Mouse (Mus musculus) CD4-positive, CD25-positive, alpha-beta regulatory T cell, adult 2 months (primary cell): ENCODE results near the gene Gpbp1.

ENCODE experiments used
- DNase-seq: peaks from one replicate; pipeline ENCODE4 v3.0.0-alpha.2; 2012; ENCODE audit warnings: low read depth, low spot score

Gene Gpbp1

GRCm38 (mm10) chr13:111489802-111490723 lies at the start of gene Gpbp1:
Gene Gpbp1 (minus strand): TSS chr13:111490111.
- peak; percentile 100 for DNase-seq

GRCm38 (mm10) chr13:111537718-111538117 lies 47.8 kb upstream of the Gpbp1 start:
- DNase-seq = no peak

DNA sequence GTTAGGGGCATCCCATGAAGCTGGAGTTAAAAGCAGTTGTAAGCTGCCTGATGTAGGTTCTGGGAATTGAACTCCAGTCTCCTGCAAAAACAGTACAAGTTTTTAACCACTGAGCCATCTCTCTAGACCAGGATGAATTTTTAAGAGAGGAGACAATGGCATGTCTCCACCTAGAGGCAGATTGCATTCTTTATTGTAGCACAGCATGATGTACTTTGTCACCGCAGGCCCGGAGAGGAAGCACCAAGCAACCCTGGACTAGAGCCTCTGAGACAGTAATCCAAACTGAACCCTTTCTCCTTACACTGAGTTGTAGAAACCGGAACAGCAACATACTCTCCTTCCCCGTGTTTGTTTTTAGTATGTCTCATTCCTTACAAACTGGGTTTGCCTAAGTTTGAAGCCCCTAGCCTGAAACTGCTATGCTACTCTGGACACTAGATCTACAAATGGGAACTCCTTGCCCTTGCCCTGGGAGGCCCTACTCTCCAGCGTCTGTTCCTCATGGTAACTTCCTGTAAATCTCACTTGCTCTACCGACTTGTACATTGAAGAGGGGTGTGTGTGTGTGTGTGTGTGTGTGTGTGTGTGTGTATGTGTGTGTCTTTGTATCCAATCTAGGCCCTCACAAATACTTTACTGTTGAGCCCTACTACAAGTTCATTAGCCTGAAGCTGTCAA lies 46.4 kb upstream of the Gpbp1 start:
- peak; percentile 13 for DNase-seq

- peak; percentile 9 for DNase-seq
Observed at GRCm38 (mm10) chr13:111534131-111534530, 44.2 kb upstream of the Gpbp1 start.

DNA sequence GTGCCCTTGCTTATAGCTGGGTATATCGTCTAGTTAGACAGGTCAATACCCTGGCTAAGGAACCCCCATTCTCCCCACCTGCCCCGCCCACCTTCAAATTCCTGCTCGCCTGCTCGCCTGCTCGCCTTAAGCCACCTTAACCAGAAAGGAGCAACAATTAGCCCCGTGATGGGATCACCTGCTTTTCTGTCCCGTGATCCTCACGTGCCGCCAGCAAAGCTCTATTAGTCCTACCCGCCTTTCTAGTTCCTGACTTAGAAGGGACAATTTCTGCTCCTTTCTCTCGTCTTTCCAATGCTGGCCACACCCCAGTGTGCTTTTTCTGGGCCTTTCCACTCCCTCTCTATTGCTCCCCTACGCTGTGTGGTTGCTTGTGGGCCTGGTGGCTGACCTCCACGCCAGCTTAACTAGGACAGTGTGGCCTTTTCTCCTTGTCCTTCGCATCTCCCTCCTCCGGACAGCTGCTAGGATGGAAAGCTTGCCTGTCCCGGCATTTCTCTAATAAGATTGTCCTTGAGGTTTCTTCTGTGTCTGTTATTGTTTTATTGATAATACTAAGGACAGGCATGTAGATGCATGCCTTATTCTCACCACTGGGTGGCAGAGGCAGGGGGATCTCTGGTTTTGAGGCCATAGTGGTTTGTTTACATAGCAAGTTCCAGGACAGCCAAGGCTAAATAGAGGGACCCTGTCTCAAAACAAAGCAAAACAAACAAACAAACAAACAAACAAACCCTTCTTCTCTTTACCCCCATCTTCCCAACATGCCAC lies 42.5 kb upstream of the Gpbp1 start:
- peak; percentile 55 for DNase-seq

GRCm38 (mm10) chr13:111531701-111532100 lies 41.8 kb upstream of the Gpbp1 start:
- DNase-seq = no peak

- DNase-seq = no peak
Observed at GRCm38 (mm10) chr13:111524277-111524676, 34.4 kb upstream of the Gpbp1 start.

GRCm38 (mm10) chr13:111522336-111522735 lies 32.4 kb upstream of the Gpbp1 start:
- no peak for DNase-seq

DNA sequence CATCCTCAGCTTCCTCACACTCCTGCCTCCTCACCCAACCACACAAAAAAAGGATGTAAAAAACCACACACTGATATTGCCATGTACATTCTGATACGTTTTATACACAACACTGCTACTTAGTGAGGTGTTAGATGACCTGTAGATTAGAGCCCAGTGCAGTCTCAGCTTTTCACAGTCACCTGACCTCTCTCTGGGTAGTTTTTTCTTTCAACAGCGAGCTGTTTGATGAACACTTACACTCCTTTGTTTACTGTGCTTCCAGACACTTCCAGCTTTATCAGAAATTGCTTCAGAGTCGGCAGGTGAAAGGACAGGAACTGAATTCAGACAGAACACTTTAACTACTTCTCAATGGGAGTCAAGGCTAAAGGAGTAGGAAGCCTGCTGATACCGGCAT lies 30.5 kb upstream of the Gpbp1 start:
- no peak for DNase-seq

- DNase-seq = no peak
Observed at GRCm38 (mm10) chr13:111518332-111518731, 28.4 kb upstream of the Gpbp1 start.

- DNase-seq = no peak
Observed at GRCm38 (mm10) chr13:111516385-111517150, 26.7 kb upstream of the Gpbp1 start.

DNA sequence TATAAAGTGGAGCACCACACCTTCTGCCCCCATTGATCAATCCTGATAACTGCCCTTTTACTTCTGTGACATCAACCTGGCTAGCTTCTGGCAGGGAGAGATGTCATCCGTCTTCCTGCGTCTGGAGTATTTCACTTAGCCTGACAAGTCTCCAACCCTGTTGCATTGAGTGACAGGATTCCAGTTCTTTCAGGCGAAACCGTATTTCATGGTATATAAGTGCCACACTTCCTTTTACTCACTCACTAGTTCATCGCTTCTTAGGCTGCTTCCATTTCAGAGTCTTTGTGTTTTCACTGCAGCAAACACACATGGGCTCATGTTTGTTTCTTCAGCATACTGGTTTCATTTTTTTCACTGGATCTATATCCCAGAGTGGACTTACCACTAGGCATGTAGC lies 19.5 kb upstream of the Gpbp1 start:
- DNase-seq = no peak

GRCm38 (mm10) chr13:111508645-111509044 lies 18.7 kb upstream of the Gpbp1 start:
- DNase-seq = no peak

- DNase-seq = no peak
Observed at GRCm38 (mm10) chr13:111494330-111495029, 4.6 kb upstream of the Gpbp1 start.

GRCm38 (mm10) chr13:111491046-111491756 lies 1.3 kb upstream of the Gpbp1 start:
- DNase-seq = peak; percentile 29

DNA sequence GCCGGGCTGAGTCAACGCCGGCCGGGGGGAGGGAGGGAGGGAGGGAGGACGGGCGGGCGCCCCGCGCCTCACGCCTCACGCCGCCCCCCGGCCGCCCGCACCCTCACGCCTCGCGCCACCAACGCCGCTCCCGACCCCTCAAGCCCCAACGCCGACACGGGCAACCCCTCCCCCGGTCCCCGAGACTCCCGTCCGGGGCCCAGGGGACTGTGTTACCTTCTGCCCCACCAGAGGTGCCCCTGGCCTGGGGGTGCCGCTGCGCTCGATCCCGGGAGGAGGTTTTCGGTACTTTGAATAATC lies 459 bp downstream of the Gpbp1 start:
- DNase-seq = no peak

DNA sequence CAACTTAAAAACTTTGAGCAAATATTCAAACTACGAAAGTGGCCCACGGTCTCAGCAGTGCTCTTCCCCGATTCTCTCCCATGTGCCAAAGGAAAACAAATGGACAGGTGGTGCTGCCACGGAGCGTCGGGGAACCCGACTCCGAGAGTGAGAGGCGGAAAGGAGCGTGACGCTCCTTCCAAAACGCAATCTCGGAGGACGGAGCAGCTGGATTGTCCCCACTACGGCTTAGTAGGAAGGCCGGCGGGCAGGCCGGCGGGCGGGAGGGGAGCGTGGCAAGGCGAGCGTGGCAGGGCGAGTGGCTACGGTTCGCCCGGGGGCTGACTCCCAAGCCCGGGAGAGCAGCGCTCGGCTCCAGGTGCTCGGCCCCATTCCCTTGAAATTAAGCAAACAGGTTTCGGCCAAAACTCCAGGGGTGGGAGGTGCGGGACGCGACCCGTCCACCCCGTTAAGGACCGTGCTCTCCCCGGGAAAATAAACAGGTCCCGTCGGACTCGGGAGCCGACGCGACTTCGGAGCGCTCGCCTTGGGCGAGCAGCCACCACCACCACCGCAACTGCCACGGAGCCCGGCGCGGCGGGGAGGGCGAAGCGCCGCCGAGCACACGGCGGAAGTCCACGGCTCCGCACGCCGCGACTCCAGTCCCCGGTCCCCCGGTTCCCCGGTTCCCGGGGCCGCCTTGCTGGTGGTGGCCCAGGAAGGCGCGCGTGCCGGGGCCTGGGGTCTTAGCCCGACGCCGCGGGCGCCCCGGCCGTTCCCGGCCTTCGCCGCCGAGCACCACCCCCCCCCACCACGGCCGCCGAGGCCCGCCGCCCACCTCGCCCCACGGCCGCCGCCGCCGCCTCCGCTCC lies 1.0 kb downstream of the Gpbp1 start:
- DNase-seq = peak; percentile 56

DNA sequence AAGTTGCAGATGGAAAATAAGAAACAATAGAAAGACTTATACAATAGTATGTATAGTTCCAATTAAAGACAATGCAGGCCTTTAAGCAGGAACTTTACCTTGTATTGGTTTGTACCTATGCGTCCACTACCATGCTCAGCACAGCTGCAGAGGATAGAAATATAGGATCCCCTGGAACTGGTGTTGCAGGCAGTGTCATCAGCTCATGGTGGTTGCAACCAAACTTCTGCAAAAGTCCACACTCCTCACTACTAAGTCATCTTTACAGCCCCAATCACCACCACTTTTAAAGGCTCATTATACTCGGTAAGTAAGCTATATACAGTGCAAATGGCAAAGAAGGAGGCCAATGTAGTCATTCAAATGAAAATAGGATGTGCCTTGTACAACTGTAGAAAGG lies 12.2 kb downstream of the Gpbp1 start:
- no peak for DNase-seq

DNA sequence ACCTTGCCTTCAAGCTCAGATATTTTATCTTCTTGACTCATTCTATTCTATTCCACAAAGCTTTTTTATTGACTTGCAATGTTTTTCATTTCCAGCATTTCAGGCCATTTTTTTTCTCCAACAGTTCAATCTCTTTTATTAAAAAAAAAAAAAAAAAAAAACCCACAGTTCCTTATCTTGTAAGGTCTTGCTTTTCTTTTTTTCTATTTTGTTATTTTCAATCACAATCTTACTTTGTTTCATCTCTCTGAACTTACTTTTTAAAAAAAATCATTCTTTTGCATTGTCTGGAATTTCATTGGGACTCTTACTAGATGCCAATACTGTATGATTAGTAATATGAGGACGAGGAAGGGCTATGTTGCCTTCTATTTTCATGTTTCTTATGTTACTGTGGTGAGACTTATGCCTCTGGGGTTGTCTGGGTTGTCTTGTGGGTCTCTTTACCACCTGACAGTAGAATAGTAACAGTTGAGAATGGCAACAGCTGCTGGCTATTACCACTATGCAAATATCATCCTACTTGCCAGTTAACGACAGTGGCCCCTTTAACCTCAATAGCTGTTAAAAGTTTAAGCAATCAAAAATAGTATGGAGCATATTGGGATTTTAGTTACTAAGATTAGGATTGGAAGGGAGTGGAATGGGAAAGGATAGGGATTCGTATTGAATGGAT lies 19.2 kb downstream of the Gpbp1 start:
- DNase-seq = no peak
